Mouse (Mus musculus) limb, embryonic 11.5 days (tissue): ENCODE results near the gene Cnih3. TPM values are rescaled to one million over a fixed set of nuclear protein-coding genes. Genes with fewer than 3 reads are reported as not detected.

ENCODE experiments used
- ATAC-seq: fragments of 200-750 bp; cut with Nextera tagmentation; 2 replicates; pipeline ENCODE4 v1.8.0; 2017; ENCODE audit warnings: low read depth; ENCODE audit not compliant: insufficient number of reproducible peaks, low FRiP score, low TSS enrichment
- DNase-seq: peaks from one replicate; pipeline ENCODE4 v3.0.0-alpha.2; 2015; ENCODE audit warnings: low spot score
- H3K27ac ChIP-seq: fragments of 300-500 bp; sonication (generic); replicated peaks from 2 replicates; pipeline ENCODE4 v1.5.1; 2014; ENCODE audit warnings: low read depth, mild to moderate bottlenecking, low read length
- H3K27me3 ChIP-seq: fragments of 300-500 bp; sonication (generic); 2 replicates; pipeline ENCODE4 v1.6.1; 2014; ENCODE audit warnings: mild to moderate bottlenecking, low read length, mixed read lengths; ENCODE audit not compliant: control insufficient read depth, insufficient read depth
- H3K36me3 ChIP-seq: fragments of 300-500 bp; sonication (generic); 2 replicates; pipeline ENCODE4 v1.6.1; 2014; ENCODE audit warnings: mild to moderate bottlenecking, low read length, moderate library complexity, mixed read lengths; ENCODE audit not compliant: control insufficient read depth, insufficient read depth
- H3K4me1 ChIP-seq: fragments of 300-500 bp; sonication (generic); 2 replicates; pipeline ENCODE4 v1.6.1; 2014; ENCODE audit warnings: low read length, mixed read lengths; ENCODE audit not compliant: control insufficient read depth, insufficient read depth
- H3K4me2 ChIP-seq: fragments of 300-500 bp; sonication (generic); 2 replicates; pipeline ENCODE4 v1.6.1; 2014; ENCODE audit warnings: low read depth, mild to moderate bottlenecking, moderate library complexity; ENCODE audit not compliant: severe bottlenecking
- H3K4me3 ChIP-seq: fragments of 300-500 bp; sonication (generic); 2 replicates; pipeline ENCODE4 v1.5.1; 2014; ENCODE audit warnings: low read depth, low read length
- H3K9ac ChIP-seq: fragments of 300-500 bp; sonication (generic); 2 replicates; pipeline ENCODE4 v1.6.1; 2014; ENCODE audit warnings: mild to moderate bottlenecking, low read length
- H3K9me3 ChIP-seq: fragments of 300-500 bp; sonication (generic); 2 replicates; pipeline ENCODE4 v1.6.1; 2016; ENCODE audit warnings: low read length; ENCODE audit not compliant: control insufficient read depth
- WGBS: fragments of 180-500 bp; shearing (Covaris S2); extraction: QIAGEN DNeasy Blood & Tissue Kit; methylation state at CpG from one replicate; pipeline ENCODE4 v1.1.7; 2014; 5-methylcytosine and 5-hydroxymethylcytosine counted together
- polyA plus RNA-seq: library from polyadenylated mRNA; unstranded; fragments of >200 nt; fragmentation: Nextera tagmentation; extraction: Ambion mirVana; gene quantifications from 2 replicates; pipeline ENCODE4 v1.2.1, GENCODE M21; 2014

The Cnih3 gene
- polyA plus RNA-seq, 1 experiment from 2014 or later, result not detected

DNA sequence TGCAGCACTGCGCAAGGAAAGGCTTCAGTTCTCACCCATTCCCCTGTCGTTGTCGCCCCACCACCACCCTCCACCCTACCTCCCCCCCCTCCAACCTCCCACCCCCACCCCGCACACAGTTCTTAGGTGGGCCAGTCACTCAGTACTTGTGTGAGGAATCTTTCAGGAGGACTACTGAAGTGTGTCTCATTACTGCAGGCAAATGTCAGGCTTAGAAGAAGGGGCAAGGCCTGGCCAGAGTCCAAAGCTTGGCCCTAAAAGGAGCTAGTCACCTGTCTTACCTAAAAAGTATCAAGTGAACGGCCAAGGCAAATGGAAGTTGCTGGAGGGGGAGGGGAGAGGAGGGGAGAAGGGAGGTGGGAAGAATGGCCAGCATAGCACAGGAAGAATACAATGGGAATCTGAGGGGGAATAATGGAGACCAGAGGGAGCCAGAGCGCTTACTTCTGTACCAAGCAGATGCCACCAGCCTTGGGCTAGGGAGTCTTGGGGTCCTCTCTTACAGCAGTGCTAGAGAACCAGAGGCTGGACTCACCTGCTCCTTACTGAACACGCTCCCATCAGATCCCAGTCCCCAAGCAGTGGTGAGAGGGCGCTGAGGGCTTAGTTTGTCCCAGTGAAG is 88.7 kb downstream of the Cnih3 start:
- no peak for DNase-seq
- Histone ChIP-seq H3K27ac (no peak overlapping the region), H3K4me3 (no peak overlapping the region), H3K36me3 (no peaks in the 10 kb centered on the region), H3K4me1 (no peaks in the 10 kb centered on the region), H3K9ac (no peak overlapping the region), H3K9me3 (no peaks in the 10 kb centered on the region), H3K4me2 (no peak overlapping the region), H3K27me3 (no peaks in the 10 kb centered on the region)
- ATAC-seq, result no peak
- 83% methylated on average over 8 of the region's 8 CpGs for WGBS

DNA sequence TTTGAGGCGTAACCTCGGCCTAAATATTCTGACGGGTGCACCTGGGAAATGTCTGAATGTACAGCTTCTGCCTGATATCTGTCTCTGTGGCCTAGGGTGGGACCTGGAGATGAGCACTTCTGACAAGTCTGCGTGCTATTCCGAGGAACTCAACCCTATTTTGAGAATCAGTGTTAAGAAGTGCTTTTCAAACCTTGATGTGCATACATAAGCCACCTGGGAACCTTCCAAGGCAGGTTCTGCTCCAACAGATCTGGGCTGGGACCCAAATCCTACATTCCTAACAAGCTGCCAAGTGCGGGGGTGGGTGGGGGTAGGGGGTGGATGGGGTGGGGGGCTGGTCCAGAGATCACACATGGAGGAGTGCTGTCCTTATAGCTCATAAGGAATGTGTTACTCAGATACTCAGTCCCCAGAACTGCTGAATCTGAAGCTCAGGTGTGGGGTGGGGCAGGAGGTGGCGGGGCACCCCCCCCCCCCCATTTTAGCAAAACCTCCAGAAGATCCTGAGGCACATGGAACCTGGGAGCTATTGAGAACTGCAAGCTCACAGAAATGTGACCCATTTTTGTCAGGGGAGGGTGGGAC is 89.3 kb downstream of the Cnih3 start:
- Histone ChIP-seq H3K27me3 (no peaks in the 10 kb centered on the region), H3K4me3 (no peak overlapping the region), H3K27ac (no peak overlapping the region), H3K36me3 (no peaks in the 10 kb centered on the region), H3K9me3 (no peaks in the 10 kb centered on the region), H3K4me2 (no peak overlapping the region), H3K9ac (no peak overlapping the region), H3K4me1 (no peaks in the 10 kb centered on the region)
- DNase-seq, result no peak
- no peak for ATAC-seq
- 85% methylated on average over 7 of the region's 7 CpGs for WGBS

DNA sequence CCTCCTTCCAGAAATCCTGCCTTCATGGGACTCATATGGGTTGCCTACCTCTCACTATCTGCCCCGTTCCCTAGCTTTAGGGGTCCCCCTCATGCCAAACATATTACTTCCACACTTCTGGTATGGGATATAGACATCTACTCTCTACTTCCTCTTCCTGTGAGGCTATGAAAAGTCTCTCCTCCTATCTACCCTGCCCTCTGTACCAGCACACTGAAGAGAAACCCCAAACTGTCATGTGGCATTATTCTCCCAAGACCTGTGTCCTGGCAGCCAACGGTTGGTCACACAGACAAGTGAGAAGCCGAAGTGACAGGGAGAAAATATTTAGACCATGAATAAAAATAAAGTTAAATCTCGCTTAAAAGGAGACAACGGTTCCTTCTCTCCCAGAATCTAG is 92.6 kb downstream of the Cnih3 start:
- no peak overlapping the region for H3K4me2 ChIP-seq
- H3K27me3 ChIP-seq, result no peaks in the 10 kb centered on the region
- no peak overlapping the region for H3K4me3 ChIP-seq
- no peak overlapping the region for H3K27ac ChIP-seq
- H3K9me3 ChIP-seq, result no peaks in the 10 kb centered on the region
- WGBS, result 88% methylated on average over 5 of the region's 5 CpGs
- ATAC-seq, result no peak
- DNase-seq, result no peak
- no peak overlapping the region for H3K9ac ChIP-seq
- H3K4me1 ChIP-seq, result no peaks in the 10 kb centered on the region
- no peaks in the 10 kb centered on the region for H3K36me3 ChIP-seq

DNA sequence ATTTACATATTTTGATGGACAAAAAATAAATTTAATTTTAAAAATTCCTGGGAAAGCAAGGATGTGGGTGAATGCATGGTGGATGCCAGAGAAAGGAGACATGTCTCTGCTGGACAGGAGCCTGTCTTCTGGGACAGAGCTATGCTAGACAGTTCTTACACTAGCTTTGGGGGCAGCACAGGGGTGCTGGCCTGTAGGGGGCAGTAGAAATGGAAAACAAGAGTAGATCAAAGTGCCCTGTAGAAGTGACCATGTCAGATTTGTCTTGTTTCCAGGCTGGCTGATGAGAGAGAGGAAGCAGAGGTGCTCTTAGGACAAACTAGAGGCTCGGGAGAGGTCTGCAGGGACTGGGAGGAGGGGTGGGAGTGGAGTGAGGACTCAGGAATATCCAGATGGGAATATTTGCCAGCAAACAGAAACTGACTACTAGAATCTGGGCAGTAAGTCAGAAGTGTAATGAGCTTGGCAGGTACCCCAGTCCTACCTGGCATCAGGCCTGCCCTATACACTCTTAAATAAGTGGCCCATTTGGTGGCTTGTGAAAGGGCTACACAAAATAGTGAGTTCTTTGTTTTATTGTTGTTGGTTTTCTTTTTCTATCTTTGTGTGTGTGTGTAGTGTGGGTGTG is 93.3 kb downstream of the Cnih3 start:
- Histone ChIP-seq H3K27me3 (no peaks in the 10 kb centered on the region), H3K36me3 (no peaks in the 10 kb centered on the region), H3K9me3 (no peaks in the 10 kb centered on the region), H3K27ac (no peak overlapping the region), H3K4me1 (no peaks in the 10 kb centered on the region), H3K9ac (no peak overlapping the region), H3K4me3 (no peak overlapping the region), H3K4me2 (no peak overlapping the region)
- 64% methylated on average over 1 of the region's 1 CpGs for WGBS
- DNase-seq (no peak), ATAC-seq (no peak)

DNA sequence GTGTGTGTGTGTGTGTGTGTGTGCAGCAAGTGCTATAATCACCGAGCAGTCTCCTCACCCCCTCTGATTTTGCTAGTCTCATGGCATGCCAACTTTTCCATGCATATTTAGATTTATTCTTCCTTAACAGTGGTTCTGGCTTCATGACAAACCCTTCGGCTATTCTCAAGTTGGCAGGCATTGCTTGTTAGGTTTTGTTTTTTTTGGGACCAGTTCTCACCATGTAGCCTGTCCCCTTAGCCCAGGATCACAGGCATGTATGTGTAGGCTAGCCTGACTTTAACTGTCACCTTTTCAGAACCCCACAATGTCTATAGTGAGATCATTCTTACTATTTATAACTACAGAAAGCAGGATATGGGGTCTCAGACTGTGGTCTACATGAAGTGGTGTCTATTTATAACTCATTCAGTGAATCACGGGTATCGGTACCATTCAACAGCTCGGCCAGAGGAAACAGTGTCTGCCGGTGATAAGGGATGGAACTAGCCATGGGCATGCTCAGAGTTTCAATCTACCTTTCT is 94.2 kb downstream of the Cnih3 start:
- Histone ChIP-seq H3K9ac (no peak overlapping the region), H3K9me3 (no peaks in the 10 kb centered on the region), H3K4me1 (no peaks in the 10 kb centered on the region), H3K27ac (no peak overlapping the region), H3K4me3 (no peak overlapping the region), H3K27me3 (no peaks in the 10 kb centered on the region), H3K4me2 (no peak overlapping the region), H3K36me3 (no peaks in the 10 kb centered on the region)
- WGBS, result 93% methylated on average over 6 of the region's 6 CpGs
- ATAC-seq, result no peak
- DNase-seq, result no peak

DNA sequence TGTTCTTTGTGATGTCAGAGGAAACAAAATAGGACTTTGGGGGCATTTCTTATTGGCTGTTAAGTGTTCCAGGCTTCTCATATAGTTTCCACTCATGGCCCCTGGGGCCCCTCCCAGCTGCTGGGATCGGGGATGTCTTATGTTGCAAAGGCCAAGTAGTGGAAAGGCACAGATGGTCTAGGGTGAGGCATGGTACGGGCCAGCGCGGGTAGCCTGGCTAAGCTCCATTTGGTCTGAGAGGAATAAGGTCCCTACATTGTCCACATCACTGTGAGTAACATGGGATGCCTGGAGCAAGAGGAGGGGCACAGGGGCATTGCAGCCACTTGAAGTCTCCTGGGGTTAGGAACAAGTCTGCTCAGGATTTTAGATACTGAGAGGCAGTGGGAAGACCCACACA is 95.1 kb downstream of the Cnih3 start:
- H3K4me2 ChIP-seq, result no peak overlapping the region
- H3K4me1 ChIP-seq, result no peaks in the 10 kb centered on the region
- no peaks in the 10 kb centered on the region for H3K36me3 ChIP-seq
- 86% methylated on average over 4 of the region's 4 CpGs for WGBS
- no peaks in the 10 kb centered on the region for H3K27me3 ChIP-seq
- no peak overlapping the region for H3K4me3 ChIP-seq
- DNase-seq (no peak), ATAC-seq (no peak)
- no peak overlapping the region for H3K9ac ChIP-seq
- no peaks in the 10 kb centered on the region for H3K9me3 ChIP-seq
- H3K27ac ChIP-seq, result no peak overlapping the region

DNA sequence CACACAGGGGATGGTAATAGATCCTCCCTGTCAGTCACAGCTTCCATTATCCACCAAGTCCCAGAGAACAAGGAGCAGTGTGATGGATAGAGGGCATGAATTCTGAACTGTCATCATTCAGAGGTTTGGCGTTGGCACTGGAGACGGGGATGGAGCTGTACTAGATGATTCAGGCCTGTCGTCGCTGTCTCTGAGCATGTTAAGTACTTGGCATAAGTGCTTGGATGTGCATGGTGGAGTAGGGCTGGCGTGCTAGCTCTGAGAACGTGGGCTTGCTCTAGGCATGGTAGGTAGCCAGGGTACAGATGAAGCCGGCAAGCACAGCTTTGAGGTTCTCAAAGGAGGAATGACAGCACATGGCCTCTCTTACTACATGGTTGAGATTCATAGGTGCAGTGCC is 95.6 kb downstream of the Cnih3 start:
- ATAC-seq (no peak), DNase-seq (no peak)
- Histone ChIP-seq H3K36me3 (no peaks in the 10 kb centered on the region), H3K4me3 (no peak overlapping the region), H3K27me3 (no peaks in the 10 kb centered on the region), H3K9ac (no peak overlapping the region), H3K9me3 (no peaks in the 10 kb centered on the region), H3K4me2 (no peak overlapping the region), H3K4me1 (no peaks in the 10 kb centered on the region), H3K27ac (no peak overlapping the region)
- WGBS, result 87% methylated on average over 7 of the region's 7 CpGs

DNA sequence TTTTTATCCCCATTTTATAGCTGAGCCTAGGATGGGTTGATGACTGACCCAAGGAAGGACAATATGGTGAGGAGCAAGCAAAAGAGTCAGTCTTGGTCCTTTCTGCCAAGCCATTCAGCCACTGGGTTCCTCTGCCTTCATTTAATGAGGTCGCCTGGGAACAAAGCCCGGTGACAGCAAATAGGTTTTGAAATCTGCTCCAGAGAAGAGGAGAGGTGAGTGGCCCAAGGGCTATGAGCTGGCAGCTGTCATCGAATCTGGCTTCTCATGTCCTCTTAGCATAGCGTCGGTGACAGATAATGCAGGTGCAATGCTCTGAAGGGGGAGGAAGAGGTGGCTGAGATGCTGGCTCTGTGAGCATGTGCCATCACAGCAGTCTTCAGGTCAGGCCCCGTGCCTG is 100.7 kb downstream of the Cnih3 start:
- DNase-seq (no peak), ATAC-seq (no peak)
- Histone ChIP-seq H3K4me3 (no peak overlapping the region), H3K36me3 (no peaks in the 10 kb centered on the region), H3K9me3 (no peaks in the 10 kb centered on the region), H3K27me3 (no peaks in the 10 kb centered on the region), H3K9ac (no peak overlapping the region), H3K4me2 (no peak overlapping the region), H3K4me1 (no peaks in the 10 kb centered on the region), H3K27ac (no peak overlapping the region)
- 87% methylated on average over 6 of the region's 6 CpGs for WGBS
